Mouse (Mus musculus) right cerebral cortex, postnatal 36 days (tissue): ENCODE data around the gene Wdr43.

ENCODE experiments used
- DNase-seq, 2 experiments: peaks; one replicate each; pipeline ENCODE4 v3.0.0; 2022; ENCODE audit warnings: low spot score in 2 of 2, mixed read lengths in 1 of 2

The Wdr43 gene

GRCm38 (mm10) chr17:71705550-71706480 lies 90.1 kb downstream of the Wdr43 start:
- no peak for DNase-seq

GRCm38 (mm10) chr17:71707715-71708114 lies 92.0 kb downstream of the Wdr43 start:
- DNase-seq = no peak
